Mouse (Mus musculus): ENCODE data around the gene Rbpj. TPM values are rescaled to one million over a fixed set of nuclear protein-coding genes. Genes with fewer than 3 reads are reported as not detected.

Gene Rbpj
- 14.2 and 15.0 TPM in 2 replicates for polyA plus RNA-seq (2015; fragmentation: Nextera tagmentation; extraction: Ambion mirVana)

DNA sequence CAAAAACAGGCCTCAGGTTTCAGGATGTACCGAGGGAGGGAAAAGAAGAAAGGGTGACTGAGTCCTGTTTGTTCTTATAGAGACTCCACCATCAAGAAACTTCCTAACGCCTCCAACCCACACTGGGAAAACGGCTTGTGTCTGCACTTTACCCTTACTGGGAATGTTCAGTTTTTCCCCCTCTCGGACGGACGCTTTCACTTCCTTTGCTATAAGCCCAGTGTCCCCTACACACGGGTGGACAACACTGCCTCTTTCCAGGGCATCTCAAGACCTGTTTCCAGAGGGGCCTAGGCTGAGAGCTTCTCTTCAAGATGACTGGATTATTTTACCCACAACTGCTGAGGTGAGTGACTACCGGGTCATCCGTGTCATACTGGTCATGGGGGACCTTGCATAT, at the start of gene Rbpj:
Rbpj (plus strand) TSS at position 270 of the 400 bp plus-strand sequence.
- TF ChIP-seq CTCF (IDR thresholded peaks at IDR 0.05; ENCODE audit: low read depth), result no peak
- Histone ChIP-seq H3K4me2 (replicated peaks; ENCODE audit: low read depth) (no peak within 1 kb of the TSS), H3K9me3 (ENCODE audit: control insufficient read depth) (no peaks in the 10 kb centered on the region), H3K9ac (ENCODE audit: low read depth, low read length) (no peak within 1 kb of the TSS), H3K4me1 (replicated peaks; ENCODE audit: control insufficient read depth, insufficient read depth, low read length) (0 out of 2 replicates have a peak, but pooled peaks cover 2% of the 10 kb centered on the region), H3K4me3 (ENCODE audit: low read depth, low read length) (no peak within 1 kb of the TSS), H3K27me3 (replicated peaks; ENCODE audit: control insufficient read depth, insufficient read depth, low read length) (no peaks in the 10 kb centered on the region), H3K27ac (ENCODE audit: low read depth, low read length) (no peak within 1 kb of the TSS), H3K36me3 (ENCODE audit: control insufficient read depth, insufficient read depth) (no peaks in the 10 kb centered on the region)
- no peak for ATAC-seq
- 91% methylated on average over 9 of the region's 9 CpGs for WGBS

DNA sequence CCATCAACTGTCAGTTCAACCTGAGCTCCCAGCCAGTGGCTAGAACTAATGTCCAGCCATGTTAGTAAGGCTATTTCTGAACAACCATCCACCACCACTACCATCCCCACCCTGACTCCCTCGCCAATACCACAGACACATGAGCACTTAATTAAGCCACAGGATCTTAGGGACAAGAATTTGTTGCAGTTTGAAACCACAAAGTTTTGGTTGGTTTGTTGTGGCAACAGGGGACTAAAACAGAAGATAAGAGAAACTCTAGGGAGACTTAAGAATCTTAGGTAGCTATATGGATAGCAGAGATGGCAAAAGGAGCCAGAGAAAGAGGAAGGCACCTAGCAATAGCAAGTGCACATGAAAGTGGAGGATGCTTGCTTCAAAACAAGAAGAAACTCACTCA, 45.2 kb upstream of the Rbpj start:
- Histone ChIP-seq H3K9me3 (ENCODE audit: control insufficient read depth) (no peaks in the 10 kb centered on the region), H3K4me1 (replicated peaks; ENCODE audit: control insufficient read depth, insufficient read depth, low read length) (no peaks in the 10 kb centered on the region), H3K27me3 (replicated peaks; ENCODE audit: control insufficient read depth, insufficient read depth, low read length) (no peaks in the 10 kb centered on the region), H3K4me2 (replicated peaks; ENCODE audit: low read depth) (no peak overlapping the region), H3K4me3 (ENCODE audit: low read depth, low read length) (no peak overlapping the region), H3K36me3 (ENCODE audit: control insufficient read depth, insufficient read depth) (no peaks in the 10 kb centered on the region), H3K27ac (ENCODE audit: low read depth, low read length) (no peak overlapping the region), H3K9ac (ENCODE audit: low read depth, low read length) (no peak overlapping the region)
- ATAC-seq, result no peak
- WGBS, result 71% methylated on average over 1 of the region's 1 CpGs
- no peak for TF ChIP-seq CTCF (IDR thresholded peaks at IDR 0.05; ENCODE audit: low read depth)

DNA sequence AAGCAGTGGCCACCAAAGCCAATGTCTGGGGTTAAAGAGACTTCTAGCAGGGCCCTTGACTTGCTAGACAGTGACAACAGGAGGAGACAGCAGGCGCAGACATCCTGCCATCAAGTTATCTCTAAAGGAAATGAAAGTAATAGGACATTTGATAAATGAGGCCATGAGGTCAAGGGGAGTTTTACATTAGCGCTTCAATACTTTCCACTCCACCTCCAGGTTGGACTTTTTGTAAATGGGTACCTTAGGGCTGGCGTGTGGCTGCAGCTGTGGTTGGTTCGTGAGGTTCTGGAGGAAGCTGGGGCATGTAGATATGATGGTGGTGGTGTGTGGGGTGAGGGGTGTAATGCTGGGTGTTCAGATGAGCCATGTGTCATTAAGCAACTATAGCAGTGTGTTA, 44.7 kb upstream of the Rbpj start:
- no peak overlapping the region for H3K4me3 ChIP-seq (ENCODE audit: low read depth, low read length)
- no peaks in the 10 kb centered on the region for H3K4me1 ChIP-seq (replicated peaks; ENCODE audit: control insufficient read depth, insufficient read depth, low read length)
- 63% methylated on average over 4 of the region's 4 CpGs for WGBS
- H3K27me3 ChIP-seq (replicated peaks; ENCODE audit: control insufficient read depth, insufficient read depth, low read length), result no peaks in the 10 kb centered on the region
- H3K36me3 ChIP-seq (ENCODE audit: control insufficient read depth, insufficient read depth), result no peaks in the 10 kb centered on the region
- H3K9ac ChIP-seq (ENCODE audit: low read depth, low read length), result no peak overlapping the region
- ATAC-seq, result no peak
- no peaks in the 10 kb centered on the region for H3K9me3 ChIP-seq (ENCODE audit: control insufficient read depth)
- no peak for TF ChIP-seq CTCF (IDR thresholded peaks at IDR 0.05; ENCODE audit: low read depth)
- no peak overlapping the region for H3K27ac ChIP-seq (ENCODE audit: low read depth, low read length)
- no peak overlapping the region for H3K4me2 ChIP-seq (replicated peaks; ENCODE audit: low read depth)

DNA sequence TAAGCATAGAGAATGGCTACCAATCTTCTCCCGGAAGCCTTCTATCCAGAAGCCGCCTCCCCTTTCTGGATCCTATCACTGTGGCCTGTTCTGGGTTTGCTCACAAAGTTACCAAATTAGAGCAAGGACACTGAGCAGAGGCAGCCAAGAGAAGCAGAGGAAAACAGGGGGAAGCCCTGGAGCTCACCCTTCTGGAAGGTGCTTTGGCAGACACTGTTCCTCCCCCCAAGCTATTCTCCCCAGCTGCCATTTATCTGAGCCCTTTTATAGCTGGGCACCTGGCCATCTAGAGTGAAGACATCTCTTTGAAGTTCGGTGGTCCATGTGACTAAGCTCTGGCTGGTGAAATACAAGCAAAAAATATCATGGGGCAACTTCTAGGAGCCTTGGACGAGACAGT, 38.5 kb upstream of the Rbpj start:
- no peak for TF ChIP-seq CTCF (IDR thresholded peaks at IDR 0.05; ENCODE audit: low read depth)
- 74% methylated on average over 4 of the region's 4 CpGs for WGBS

DNA sequence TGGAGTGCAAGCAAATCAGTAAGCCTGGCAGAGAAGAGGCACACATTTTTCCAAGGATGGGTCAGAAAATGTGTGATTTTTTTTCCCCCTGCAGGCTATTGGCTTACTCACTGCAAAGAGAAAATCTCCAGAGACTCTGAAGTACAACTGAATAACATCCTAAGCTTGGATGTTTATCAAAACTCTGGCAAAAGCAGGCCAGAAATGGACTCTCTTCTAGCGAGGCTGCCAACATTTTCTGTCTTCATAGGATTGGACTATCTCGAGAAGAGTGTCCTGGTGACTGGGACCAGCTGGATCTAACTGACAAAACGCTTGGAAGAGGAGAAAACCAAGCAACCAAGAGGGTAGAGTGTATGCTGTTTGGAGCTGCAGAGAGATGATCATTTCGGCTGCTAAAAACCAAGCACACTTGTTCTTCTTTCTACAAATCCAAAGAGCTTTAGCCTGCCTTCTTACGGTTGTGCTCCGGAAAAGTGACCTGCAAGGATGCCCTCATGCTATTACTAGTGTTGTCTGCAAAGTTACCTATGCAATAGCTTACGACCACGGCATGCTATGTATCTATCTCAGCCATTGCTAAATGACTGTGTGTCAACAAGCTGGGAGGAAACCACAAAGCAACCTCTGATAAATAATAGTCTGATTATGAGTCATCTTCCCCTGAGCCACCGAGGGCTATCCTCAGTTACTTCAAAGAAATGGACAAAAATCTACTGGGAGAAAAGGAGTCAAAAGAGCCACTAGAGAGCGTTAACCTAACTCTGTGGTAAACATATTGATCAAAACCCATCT, 36.1 kb upstream of the Rbpj start:
- H3K9ac ChIP-seq (ENCODE audit: low read depth, low read length), result no peak overlapping the region
- H3K4me2 ChIP-seq (replicated peaks; ENCODE audit: low read depth), result no peak overlapping the region
- no peaks in the 10 kb centered on the region for H3K9me3 ChIP-seq (ENCODE audit: control insufficient read depth)
- no peak overlapping the region for H3K4me3 ChIP-seq (ENCODE audit: low read depth, low read length)
- 58% methylated on average over 10 of the region's 10 CpGs for WGBS
- H3K4me1 ChIP-seq (replicated peaks; ENCODE audit: control insufficient read depth, insufficient read depth, low read length), result no peaks in the 10 kb centered on the region
- 0 out of 2 replicates have a peak, but pooled peaks have one; percentile 15 for TF ChIP-seq CTCF (IDR thresholded peaks at IDR 0.05; ENCODE audit: low read depth)
- ATAC-seq, result no peak
- H3K27me3 ChIP-seq (replicated peaks; ENCODE audit: control insufficient read depth, insufficient read depth, low read length), result no peaks in the 10 kb centered on the region
- H3K36me3 ChIP-seq (ENCODE audit: control insufficient read depth, insufficient read depth), result no peaks in the 10 kb centered on the region
- H3K27ac ChIP-seq (ENCODE audit: low read depth, low read length), result no peak overlapping the region

More for the DNA sequence above, 38.5 kb upstream of the Rbpj start:
- Histone ChIP-seq H3K27ac (ENCODE audit: low read depth, low read length) (no peak overlapping the region), H3K4me2 (replicated peaks; ENCODE audit: low read depth) (no peak overlapping the region), H3K4me1 (replicated peaks; ENCODE audit: control insufficient read depth, insufficient read depth, low read length) (no peaks in the 10 kb centered on the region), H3K9ac (ENCODE audit: low read depth, low read length) (no peak overlapping the region), H3K9me3 (ENCODE audit: control insufficient read depth) (no peaks in the 10 kb centered on the region), H3K4me3 (ENCODE audit: low read depth, low read length) (no peak overlapping the region), H3K27me3 (replicated peaks; ENCODE audit: control insufficient read depth, insufficient read depth, low read length) (no peaks in the 10 kb centered on the region), H3K36me3 (ENCODE audit: control insufficient read depth, insufficient read depth) (no peaks in the 10 kb centered on the region)
- ATAC-seq, result no peak

DNA sequence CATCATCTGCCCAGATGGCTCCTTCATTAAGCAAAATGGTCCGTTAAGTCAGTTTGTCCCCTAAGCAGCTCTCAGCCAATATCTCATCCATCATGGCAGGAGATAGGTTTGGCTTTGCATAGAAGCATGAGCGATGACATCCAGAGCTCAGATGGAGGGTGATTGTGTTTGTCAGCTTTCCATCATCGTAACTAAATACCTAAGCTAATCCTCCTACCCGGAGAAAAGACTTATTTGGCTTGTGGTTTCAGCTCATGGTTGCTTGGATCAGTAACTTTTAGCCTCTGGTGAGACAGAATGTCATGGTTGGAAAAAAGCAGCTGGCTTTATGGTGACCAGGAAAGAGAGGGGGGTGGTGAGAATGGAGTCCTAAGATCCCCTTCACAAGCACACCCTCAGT, 33.5 kb upstream of the Rbpj start:
- no peak overlapping the region for H3K27ac ChIP-seq (ENCODE audit: low read depth, low read length)
- no peak for TF ChIP-seq CTCF (IDR thresholded peaks at IDR 0.05; ENCODE audit: low read depth)
- H3K9ac ChIP-seq (ENCODE audit: low read depth, low read length), result no peak overlapping the region
- no peaks in the 10 kb centered on the region for H3K9me3 ChIP-seq (ENCODE audit: control insufficient read depth)
- no peak overlapping the region for H3K4me3 ChIP-seq (ENCODE audit: low read depth, low read length)
- H3K4me2 ChIP-seq (replicated peaks; ENCODE audit: low read depth), result no peak overlapping the region
- H3K36me3 ChIP-seq (ENCODE audit: control insufficient read depth, insufficient read depth), result no peaks in the 10 kb centered on the region
- no peaks in the 10 kb centered on the region for H3K4me1 ChIP-seq (replicated peaks; ENCODE audit: control insufficient read depth, insufficient read depth, low read length)
- ATAC-seq, result no peak
- no peaks in the 10 kb centered on the region for H3K27me3 ChIP-seq (replicated peaks; ENCODE audit: control insufficient read depth, insufficient read depth, low read length)
- 88% methylated on average over 4 of the region's 4 CpGs for WGBS

All from intestine, postnatal 0 days (tissue).